Mouse (Mus musculus) kidney, adult 2 months (tissue): ENCODE measurements around the gene RPS10-NUDT3.

Source experiments
- CTCF ChIP-seq: fragments of 200-500 bp; conservative IDR thresholded peaks from 2 replicates; pipeline ENCODE4 v1.5.1; 2011; ENCODE audit warnings: low read depth, mild to moderate bottlenecking, control low read depth, low read length, moderate library complexity, mixed read lengths; ENCODE audit not compliant: insufficient read depth, insufficient read length
- POLR2A ChIP-seq: fragments of 200-500 bp; IDR thresholded peaks from one replicate; pipeline ENCODE4 v1.6.1; 2011; ENCODE audit warnings: low read depth, low read length, control low read depth

GRCm38 (mm10) chr17:27625455-27626251, 9.4 kb downstream of the RPS10-NUDT3 start:
- TF ChIP-seq POLR2A: no peak
- no peak for TF ChIP-seq CTCF
